Mouse (Mus musculus) CH12.LX (cell line): ENCODE results near the gene Cyp2e1. TPM values are rescaled to one million over a fixed set of nuclear protein-coding genes. Genes with fewer than 3 reads are reported as not detected.

Experiments used
- DNase-seq: peaks from one replicate; pipeline ENCODE4 v3.0.0-alpha.2; 2013; ENCODE audit errors: extremely low read depth
- H3K27ac ChIP-seq: 2 replicates; pipeline ENCODE4 v1.5.1; 2012; ENCODE audit warnings: low read depth, mild to moderate bottlenecking, control low read depth, moderate library complexity; ENCODE audit not compliant: insufficient read depth
- H3K27me3 ChIP-seq: replicated peaks from 2 replicates; pipeline ENCODE3; 2012; ENCODE audit warnings: inconsistent platforms
- H3K36me3 ChIP-seq, 2 experiments: replicated peaks in 1 of 2; 2 replicates each; pipeline versions ENCODE3 to v1.6.1; 2012; ENCODE audit warnings: inconsistent platforms in 1 of 2, low read length in 1 of 2, mild to moderate bottlenecking in 1 of 2, mixed read lengths in 1 of 2, moderate library complexity in 1 of 2; ENCODE audit not compliant: control insufficient read depth in 1 of 2, insufficient read depth in 1 of 2
- H3K4me1 ChIP-seq, 2 experiments: 2 replicates each; pipeline ENCODE4 v1.6.1; 2012; ENCODE audit warnings: inconsistent platforms in 1 of 2, moderate library complexity in 1 of 2; ENCODE audit not compliant: insufficient read depth in 2 of 2, control insufficient read depth in 1 of 2
- H3K4me2 ChIP-seq: 2 replicates; pipeline ENCODE4 v1.6.1; 2012; ENCODE audit warnings: low read depth, mild to moderate bottlenecking, control low read depth; ENCODE audit not compliant: poor library complexity, insufficient read depth, severe bottlenecking
- H3K4me3 ChIP-seq, 3 experiments: fragments of 150-350 bp in 1 of 3; sonication (generic) in 1 of 3; replicated peaks in 1 of 3; 2 replicates each; pipeline versions ENCODE3 to v1.5.1; 2011 to 2012; ENCODE audit warnings: low read depth in 2 of 3, low read length in 2 of 3, mild to moderate bottlenecking in 2 of 3, moderate library complexity in 2 of 3, control low read depth in 1 of 3, improper control_type of control experiment in 1 of 3, inconsistent platforms in 1 of 3, mixed read lengths in 1 of 3; ENCODE audit not compliant: poor library complexity in 1 of 3
- H3K79me2 ChIP-seq: replicated peaks from 2 replicates; pipeline ENCODE4 v1.6.1; 2012; ENCODE audit warnings: mild to moderate bottlenecking, moderate library complexity; ENCODE audit not compliant: control insufficient read depth, poor library complexity, insufficient read depth, severe bottlenecking; ENCODE audit errors: extremely low read depth
- H3K9ac ChIP-seq: 2 replicates; pipeline ENCODE4 v1.6.1; 2012; ENCODE audit warnings: low read depth, mild to moderate bottlenecking, control low read depth, moderate library complexity; ENCODE audit not compliant: insufficient read depth
- H3K9me3 ChIP-seq: replicated peaks from 2 replicates; pipeline ENCODE3; 2012; ENCODE audit warnings: low read length, inconsistent platforms, mixed read lengths
- CTCF ChIP-seq, 2 experiments: IDR thresholded peaks in 1 of 2; conservative IDR thresholded peaks in 1 of 2; 2 replicates each; pipeline ENCODE4 v1.5.1; 2011 to 2012; ENCODE audit warnings: low read depth in 2 of 2, low read length in 2 of 2, improper control_type of control experiment in 1 of 2, inconsistent platforms in 1 of 2, mild to moderate bottlenecking in 1 of 2, moderate library complexity in 1 of 2
- ELF1 ChIP-seq: IDR thresholded peaks from 2 replicates; pipeline ENCODE4 v1.6.1; 2014; ENCODE audit warnings: low read depth, mild to moderate bottlenecking, inconsistent platforms, low read length, improper control_type of control experiment
- EP300 ChIP-seq: IDR thresholded peaks from 2 replicates; pipeline ENCODE4 v1.6.1; 2011; ENCODE audit warnings: low read length, improper control_type of control experiment
- ETS1 ChIP-seq: conservative IDR thresholded peaks from 2 replicates; pipeline ENCODE4 v1.6.1; 2012; ENCODE audit warnings: low read depth, mild to moderate bottlenecking, inconsistent platforms, low read length, improper control_type of control experiment, moderate library complexity
- GABPA ChIP-seq: IDR thresholded peaks from 2 replicates; pipeline ENCODE4 v1.6.1; 2012; ENCODE audit warnings: low read depth, low read length, improper control_type of control experiment, inconsistent platforms; ENCODE audit not compliant: insufficient replicate concordance
- HCFC1 ChIP-seq: IDR thresholded peaks from 2 replicates; pipeline ENCODE4 v1.6.1; 2012; ENCODE audit warnings: low read depth, mild to moderate bottlenecking, inconsistent platforms, low read length, improper control_type of control experiment
- IRF4 ChIP-seq: IDR thresholded peaks from 2 replicates; pipeline ENCODE4 v1.6.1; 2014; ENCODE audit warnings: low read depth, mild to moderate bottlenecking, inconsistent platforms, low read length, improper control_type of control experiment
- JUND ChIP-seq: conservative IDR thresholded peaks from 2 replicates; pipeline ENCODE4 v1.6.1; 2011; ENCODE audit warnings: low read depth, low read length, improper control_type of control experiment
- KAT2A ChIP-seq: IDR thresholded peaks from 2 replicates; pipeline ENCODE4 v1.6.1; 2012; ENCODE audit warnings: low read length, improper control_type of control experiment, inconsistent platforms; ENCODE audit not compliant: insufficient replicate concordance
- MAFK ChIP-seq: IDR thresholded peaks from 2 replicates; pipeline ENCODE4 v1.6.1; 2011; ENCODE audit warnings: low read length, improper control_type of control experiment; ENCODE audit not compliant: insufficient replicate concordance
- MAX ChIP-seq: IDR thresholded peaks from 2 replicates; pipeline ENCODE4 v1.6.1; 2011; ENCODE audit warnings: low read length, improper control_type of control experiment
- MAZ ChIP-seq: IDR thresholded peaks from 2 replicates; pipeline ENCODE4 v1.6.1; 2012; ENCODE audit warnings: low read depth, mild to moderate bottlenecking, inconsistent platforms, low read length, improper control_type of control experiment, moderate library complexity
- MXI1 ChIP-seq: IDR thresholded peaks from 2 replicates; pipeline ENCODE4 v1.6.1; 2011; ENCODE audit warnings: mild to moderate bottlenecking, low read depth, low read length, improper control_type of control experiment
- MYC ChIP-seq: IDR thresholded peaks from 2 replicates; pipeline ENCODE4 v1.6.1; 2011; ENCODE audit warnings: low read depth, mild to moderate bottlenecking, improper control_type of control experiment, low read length
- POLR2A ChIP-seq: IDR thresholded peaks from 2 replicates; pipeline ENCODE4 v1.6.1; 2011; ENCODE audit warnings: low read depth, mild to moderate bottlenecking, improper control_type of control experiment, low read length
- RAD21 ChIP-seq: IDR thresholded peaks from 2 replicates; pipeline ENCODE4 v1.6.1; 2011; ENCODE audit warnings: low read depth, mild to moderate bottlenecking, low read length, improper control_type of control experiment, moderate library complexity
- RCOR1 ChIP-seq: conservative IDR thresholded peaks from 2 replicates; pipeline ENCODE4 v1.6.1; 2012; ENCODE audit warnings: low read depth, mild to moderate bottlenecking, inconsistent platforms, low read length, improper control_type of control experiment
- TCF12 ChIP-seq: IDR thresholded peaks from 2 replicates; pipeline ENCODE4 v1.6.1; 2014; ENCODE audit warnings: low read depth, mild to moderate bottlenecking, inconsistent platforms, low read length, improper control_type of control experiment
- ZC3H11A ChIP-seq: IDR thresholded peaks from 2 replicates; pipeline ENCODE4 v1.6.1; 2012; ENCODE audit warnings: low read depth, mild to moderate bottlenecking, inconsistent platforms, low read length, improper control_type of control experiment
- ZNF384 ChIP-seq: IDR thresholded peaks from 2 replicates; pipeline ENCODE4 v1.6.1; 2012; ENCODE audit warnings: low read depth, low read length, improper control_type of control experiment, inconsistent platforms
- dilution Hi-C: fragments of 300-500 bp; cut with MboI; formaldehyde crosslinking; loops from 2 replicates; pipeline ENCODE4 v1.14.3; 2020; ENCODE audit warnings: low sequenced_read_pairs; ENCODE audit not compliant: extremely low pct_unique_long_range_greater_than_20kb, extremely low pct_ligation_motif_present
- in situ Hi-C: fragments of 300-500 bp; cut with MboI; formaldehyde crosslinking; loops from 3 replicates; pipeline ENCODE4 v1.14.3; 2019; ENCODE audit warnings: low sequenced_read_pairs, low pct_ligation_motif_present, low pct_unique_long_range_greater_than_20kb, mixed read lengths
- polyA plus RNA-seq: library from polyadenylated mRNA; unstranded; fragments of >175 nt; gene quantifications from 2 replicates; pipeline ENCODE4 v1.2.1, GENCODE M21; 2012; ENCODE audit warnings: low read depth; ENCODE audit not compliant: insufficient read length
- total RNA-seq, 2 experiments: library from RNA; depleted of rRNA; stranded (reverse); fragments of 300-350 nt in 1 of 2; fragments of >200 nt in 1 of 2; gene quantifications; 2 replicates each; pipeline ENCODE4 v1.2.3; 2012 to 2014

Cyp2e1 gene
- total and polyA plus RNA-seq, 3 experiments, result not detected

GRCm38 (mm10) chr7:140748116-140748826, 15.3 kb upstream of the Cyp2e1 start:
- no peaks in the 10 kb centered on the region for H3K79me2 ChIP-seq
- no peak for DNase-seq
- dilution Hi-C loops, result no loop called here

GRCm38 (mm10) chr7:140748827-140749160, 14.7 kb upstream of the Cyp2e1 start:
- dilution Hi-C loops (no loop called here), in situ Hi-C loops (no loop called here)
- TF ChIP-seq ZC3H11A (no peak), ELF1 (no peak), KAT2A (no peak), MAZ (no peak), MXI1 (no peak), ZNF384 (no peak), TCF12 (no peak), POLR2A (no peak), ETS1 (no peak), JUND (no peak), MYC (no peak), HCFC1 (no peak), RAD21 (no peak)
- no peaks in the 10 kb centered on the region for H3K9me3 ChIP-seq
- H3K79me2 ChIP-seq, result no peaks in the 10 kb centered on the region
- no peak overlapping the region for H3K27ac ChIP-seq
- H3K36me3 ChIP-seq, result no peaks in the 10 kb centered on the region
- H3K9ac ChIP-seq, result no peak overlapping the region
- no peaks in the 10 kb centered on the region for H3K4me1 ChIP-seq
- H3K4me3 ChIP-seq, result no peak overlapping the region
- no peak overlapping the region for H3K4me2 ChIP-seq
- DNase-seq, result no peak
- peaks cover 66% of the 10 kb centered on the region for H3K27me3 ChIP-seq

More at GRCm38 (mm10) chr7:140748116-140748826, 15.3 kb upstream of the Cyp2e1 start:
- Histone ChIP-seq H3K4me2 (no peak overlapping the region), H3K36me3 (no peaks in the 10 kb centered on the region), H3K4me1 (no peaks in the 10 kb centered on the region), H3K9me3 (no peaks in the 10 kb centered on the region), H3K9ac (no peak overlapping the region), H3K27ac (no peak overlapping the region), H3K4me3 (no peak overlapping the region), H3K27me3 (peaks cover 61% of the 10 kb centered on the region)
- in situ Hi-C loops, result no loop called here
- TF ChIP-seq MAX (no peak), HCFC1 (no peak), GABPA (no peak), EP300 (no peak), TCF12 (no peak), ZNF384 (no peak), ELF1 (no peak), RCOR1 (no peak), MYC (no peak), KAT2A (no peak), MAFK (no peak), IRF4 (no peak), MAZ (no peak), ZC3H11A (no peak), CTCF (conservative IDR thresholded peaks at IDR 0.05 in 1 of 2, IDR thresholded peaks at IDR 0.05 in 1 of 2; ENCODE audit: low read depth in 2 of 2, low read length in 2 of 2) (no peak)
